Mouse (Mus musculus) adrenal gland, postnatal 4 days (tissue): ENCODE measurements around the gene Eaf2. TPM values are rescaled to one million over a fixed set of nuclear protein-coding genes. Genes with fewer than 3 reads are reported as not detected.

Experiments used
- DNase-seq, 2 experiments: peaks; one replicate each; pipeline ENCODE4 v3.0.0; 2021 to 2022; ENCODE audit warnings: low spot score in 2 of 2, mixed read lengths in 2 of 2
- long read RNA-seq, 2 experiments: library from polyadenylated mRNA; stranded (forward); transcript quantifications; one replicate each; pipeline ENCODE4 v2.0.0; 2021
- total RNA-seq, 2 experiments: library from RNA; stranded (reverse); gene quantifications; 2 replicates each; pipeline ENCODE4 v1.2.3; 2021

Eaf2 gene
- total RNA-seq: 1 to 10 TPM; 1.9 to 2.9 TPM
- long read RNA-seq, experiment 1, partial matches to known transcripts: 0 of 2 reads
- long read RNA-seq, experiment 1, other reads (novel, unspliced or antisense): 2 of 2 reads
- long read RNA-seq, experiment 2, partial matches to known transcripts: 0 of 6 reads
- long read RNA-seq, experiment 2, other reads (novel, unspliced or antisense): 5 of 6 reads

- DNase-seq: peak; percentile 66 to 89
Measured at GRCm38 (mm10) chr16:36874583-36875275, at the start of gene Eaf2, which contains the start of gene Golgb1. TSS of gene Eaf2 (minus strand) at chr16:36875003. TSS of gene Golgb1 (plus strand) at chr16:36875140.

- no peak for DNase-seq
Measured at GRCm38 (mm10) chr16:36924312-36924711, 49.5 kb upstream of the Eaf2 start.

GRCm38 (mm10) chr16:36921980-36922379 is 47.2 kb upstream of the Eaf2 start:
- no peak for DNase-seq

GRCm38 (mm10) chr16:36921067-36921613 is 46.3 kb upstream of the Eaf2 start:
- no peak for DNase-seq

GRCm38 (mm10) chr16:36920410-36920809 is 45.6 kb upstream of the Eaf2 start:
- no peak for DNase-seq

GRCm38 (mm10) chr16:36918505-36918904 is 43.7 kb upstream of the Eaf2 start:
- no peak for DNase-seq

- no peak for DNase-seq
Measured at GRCm38 (mm10) chr16:36914195-36914594, 39.4 kb upstream of the Eaf2 start.

- DNase-seq: no peak
Measured at GRCm38 (mm10) chr16:36912311-36912710, 37.5 kb upstream of the Eaf2 start.

- DNase-seq: no peak
Measured at GRCm38 (mm10) chr16:36911909-36912308, 37.1 kb upstream of the Eaf2 start.

- no peak for DNase-seq
Measured at GRCm38 (mm10) chr16:36903156-36903555, 28.4 kb upstream of the Eaf2 start.

- DNase-seq: no peak
Measured at GRCm38 (mm10) chr16:36896712-36897111, 21.9 kb upstream of the Eaf2 start.

- no peak for DNase-seq
Measured at GRCm38 (mm10) chr16:36893317-36893716, 18.5 kb upstream of the Eaf2 start.

- no peak for DNase-seq
Measured at GRCm38 (mm10) chr16:36891415-36891814, 16.6 kb upstream of the Eaf2 start.

GRCm38 (mm10) chr16:36890559-36890958 is 15.8 kb upstream of the Eaf2 start:
- DNase-seq: no peak

GRCm38 (mm10) chr16:36887546-36887945 is 12.7 kb upstream of the Eaf2 start:
- no peak for DNase-seq

- no peak for DNase-seq
Measured at GRCm38 (mm10) chr16:36885912-36886311, 11.1 kb upstream of the Eaf2 start.

GRCm38 (mm10) chr16:36884881-36885280 is 10.1 kb upstream of the Eaf2 start:
- DNase-seq: no peak

GRCm38 (mm10) chr16:36882737-36883343 is 8.0 kb upstream of the Eaf2 start:
- DNase-seq: no peak

- DNase-seq: no peak
Measured at GRCm38 (mm10) chr16:36877316-36877715, 2.5 kb upstream of the Eaf2 start.

- peak in 1 of 2 experiments; percentile 50 for DNase-seq
Measured at GRCm38 (mm10) chr16:36875276-36875851, 561 bp upstream of the Eaf2 start.

GRCm38 (mm10) chr16:36869442-36869841 is 5.4 kb downstream of the Eaf2 start:
- DNase-seq: no peak

- DNase-seq: no peak
Measured at GRCm38 (mm10) chr16:36863585-36863984, 11.2 kb downstream of the Eaf2 start.
